Mouse (Mus musculus) bone marrow macrophage, adult 2 months (primary cell): ENCODE measurements at regions not wholly inside any gene's neighbourhood (a gene's known extent, or its start where the extent isn't known, plus 50 kb on each side); places are given as distances from the start of the nearest gene placed in this dataset.

Source experiments
- CTCF ChIP-seq: IDR thresholded peaks from 2 replicates; pipeline ENCODE4 v1.5.1; 2012; ENCODE audit warnings: low read depth, mild to moderate bottlenecking, low read length, moderate library complexity
- POLR2A ChIP-seq: IDR thresholded peaks from 2 replicates; pipeline ENCODE4 v1.6.1; 2012; ENCODE audit warnings: mild to moderate bottlenecking, low read depth, low read length, borderline replicate concordance

DNA sequence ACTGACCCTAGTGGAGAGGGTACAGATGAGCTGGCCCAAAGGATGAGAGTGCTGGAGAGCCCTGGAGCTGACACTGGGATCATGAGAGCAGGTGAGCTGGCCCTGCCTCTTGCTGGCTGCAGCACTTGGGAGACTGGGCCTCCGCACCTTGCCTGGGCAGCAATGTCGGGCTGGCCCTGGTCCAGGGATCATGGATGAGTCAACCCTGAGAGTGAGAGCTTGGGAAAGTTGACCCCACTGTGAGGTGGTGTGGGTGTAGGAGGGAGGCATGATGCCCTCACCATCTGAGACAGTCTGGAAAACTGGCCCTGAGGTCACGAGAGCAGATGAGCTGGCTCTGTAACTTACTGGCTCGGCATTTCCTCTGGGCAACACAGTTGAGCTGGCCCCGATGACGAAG is 140.1 kb upstream of the Cadm1 start:
- TF ChIP-seq CTCF (no peak), POLR2A (no peak)
